Mouse (Mus musculus) brain, embryonic 14.5 days (tissue): ENCODE data around the gene Hmx1. TPM values are rescaled to one million over a fixed set of nuclear protein-coding genes. Genes with fewer than 3 reads are reported as not detected.

ENCODE experiments used
- DNase-seq: peaks from one replicate; pipeline ENCODE4 v3.0.0-alpha.2; 2011; ENCODE audit warnings: low read depth
- CTCF ChIP-seq: fragments of 200-500 bp; IDR thresholded peaks from 2 replicates; pipeline ENCODE4 v1.5.1; 2012; ENCODE audit warnings: inconsistent platforms, mild to moderate bottlenecking, moderate library complexity, borderline replicate concordance; ENCODE audit not compliant: insufficient read depth, insufficient read length; ENCODE audit errors: extremely low read depth
- POLR2A ChIP-seq: fragments of 200-500 bp; IDR thresholded peaks from 2 replicates; pipeline ENCODE4 v1.6.1; 2012; ENCODE audit warnings: mild to moderate bottlenecking, inconsistent platforms, borderline replicate concordance; ENCODE audit not compliant: poor library complexity, insufficient read depth, insufficient read length, severe bottlenecking; ENCODE audit errors: extremely low read depth
- polyA plus RNA-seq: library from polyadenylated mRNA; depleted of rRNA; stranded (reverse); fragments of >200 nt; gene quantifications from 2 replicates; pipeline ENCODE4 v1.2.3, GENCODE M21; 2012; rRNA removed

Hmx1 gene
- polyA plus RNA-seq, 1 experiment = 0.45 TPM

GRCm38 (mm10) chr5:35434703-35435102 lies 45.8 kb downstream of the Hmx1 start:
- DNase-seq = no peak
- no peak for TF ChIP-seq POLR2A
- no peak for TF ChIP-seq CTCF

- TF ChIP-seq CTCF = peak; percentile 15; the same call in 1 of the 2 replicates
- no peak for TF ChIP-seq POLR2A
- DNase-seq = no peak
Observed at GRCm38 (mm10) chr5:35438805-35439204, 49.9 kb downstream of the Hmx1 start.

- DNase-seq = no peak
- no peak for TF ChIP-seq CTCF
- TF ChIP-seq POLR2A = no peak
Observed at GRCm38 (mm10) chr5:35440459-35440858, 51.6 kb downstream of the Hmx1 start.

- TF ChIP-seq POLR2A (no peak), CTCF (no peak)
- no peak for DNase-seq
Observed at GRCm38 (mm10) chr5:35441411-35441810, 52.5 kb downstream of the Hmx1 start.

- no peak for TF ChIP-seq POLR2A
- TF ChIP-seq CTCF = no peak
- DNase-seq = peak; percentile 39
Observed at GRCm38 (mm10) chr5:35444731-35445130, 55.8 kb downstream of the Hmx1 start.

GRCm38 (mm10) chr5:35447656-35448443 lies 58.9 kb downstream of the Hmx1 start:
- DNase-seq = peak; percentile 94

More at GRCm38 (mm10) chr5:35447656-35448443, 58.9 kb downstream of the Hmx1 start:
- no peak for TF ChIP-seq POLR2A
- no peak for TF ChIP-seq CTCF

Other genes with a start within 250 kb of the Hmx1 start
- 2.0 and 3.0 TPM in 2 replicates for gene Adra2c, start 110.8 kb upstream of the Hmx1 start, polyA plus RNA-seq
- gene Cpz, start 136.6 kb downstream of the Hmx1 start, polyA plus RNA-seq = 2.3 and 4.4 TPM in 2 replicates
- gene Trmt44, start 186.0 kb downstream of the Hmx1 start, polyA plus RNA-seq = 7.3 and 7.9 TPM in 2 replicates
- 28.4 and 29.7 TPM in 2 replicates for gene Acox3, start 193.9 kb downstream of the Hmx1 start, polyA plus RNA-seq